Mouse (Mus musculus): ENCODE results near the gene Map4k5.

DNA sequence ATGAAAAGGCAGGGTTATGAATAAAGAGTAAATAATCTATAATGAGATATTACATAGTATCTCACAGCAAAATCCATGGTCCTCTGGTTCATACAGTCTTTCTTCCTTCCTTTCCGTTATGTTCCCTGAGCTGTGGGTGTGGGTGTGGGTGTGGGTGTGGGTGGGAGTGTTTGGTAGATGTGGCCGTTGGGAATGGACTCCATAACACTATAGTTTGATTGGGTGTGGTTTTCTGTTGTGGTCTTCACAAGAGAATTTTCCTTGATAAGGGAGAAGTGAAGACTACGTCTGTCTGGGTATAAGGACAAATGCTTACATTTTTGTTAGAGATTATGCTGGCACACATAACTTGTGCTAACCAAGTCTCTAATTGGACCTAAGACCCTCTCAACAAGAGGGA is 30.6 kb upstream of the Map4k5 start:
- TF ChIP-seq CTCF (IDR thresholded peaks at IDR 0.05; ENCODE audit: insufficient read depth, low read depth, low read length) (no peak), POLR2A (IDR thresholded peaks at IDR 0.05; ENCODE audit: insufficient read depth, low read depth, low read length) (no peak)
